Mouse (Mus musculus): ENCODE measurements around the gene Btbd35f11. TPM values are rescaled to one million over a fixed set of nuclear protein-coding genes. Genes with fewer than 3 reads are reported as not detected.

Gene Btbd35f11
- not detected for polyA plus RNA-seq (2017; shearing (Covaris generic))

GRCm38 (mm10) chrX:3443590-3443989 lies at the start of gene Btbd35f11:
TSS of gene Btbd35f11 (minus strand) at chrX:3443690.

Other genes starting within 250 kb of the Btbd35f11 start
- not detected for gene Btbd35f24, start 247.9 kb downstream of the Btbd35f11 start, polyA plus RNA-seq (2017; shearing (Covaris generic))

Data from activated CD4-positive, CD25-positive, alpha-beta regulatory T cell (primary cell).